Mouse (Mus musculus) heart, postnatal 0 days (tissue): Measurements from ENCODE around the gene Moap1.

Experiments
- CTCF ChIP-seq: IDR thresholded peaks from 2 replicates; pipeline ENCODE4 v1.5.1; 2016; ENCODE audit warnings: antibody characterized with exemption, control low read depth, low read depth
- EP300 ChIP-seq: IDR thresholded peaks from 2 replicates; pipeline ENCODE4 v1.6.1; 2016; ENCODE audit warnings: antibody characterized with exemption, low read depth

- TF ChIP-seq CTCF (no peak), EP300 (no peak)
Measured at GRCm38 (mm10) chr12:102703441-102703840, 40.0 kb downstream of the Moap1 start.
